Mouse (Mus musculus) stomach, embryonic 14.5 days (tissue): Measurements from ENCODE around the gene Epb41l2. TPM values are rescaled to one million over a fixed set of nuclear protein-coding genes. Genes with fewer than 3 reads are reported as not detected.

Source experiments
- ATAC-seq: fragments of 200-750 bp; cut with Nextera tagmentation; 2 replicates; pipeline ENCODE4 v1.8.0; 2017; ENCODE audit warnings: low read depth, moderate TSS enrichment; ENCODE audit not compliant: insufficient number of reproducible peaks, insufficient read depth, low FRiP score
- H3K27ac ChIP-seq: fragments of 300-500 bp; sonication (generic); 2 replicates; pipeline ENCODE4 v1.5.1; 2014; ENCODE audit warnings: mild to moderate bottlenecking, low read length, moderate library complexity, mixed read lengths
- H3K27me3 ChIP-seq: fragments of 300-500 bp; sonication (generic); 2 replicates; pipeline ENCODE4 v1.6.1; 2014; ENCODE audit warnings: low read length, control low read depth, mixed read lengths; ENCODE audit not compliant: control insufficient read depth, insufficient read depth
- H3K36me3 ChIP-seq: fragments of 300-500 bp; sonication (generic); 2 replicates; pipeline ENCODE4 v1.6.1; 2014; ENCODE audit warnings: mild to moderate bottlenecking, control low read depth, low read length, moderate library complexity, mixed read lengths; ENCODE audit not compliant: control insufficient read depth, insufficient read depth
- H3K4me1 ChIP-seq: fragments of 300-500 bp; sonication (generic); 2 replicates; pipeline ENCODE4 v1.6.1; 2014; ENCODE audit warnings: low read length, control low read depth, mixed read lengths; ENCODE audit not compliant: control insufficient read depth, insufficient read depth
- H3K4me2 ChIP-seq: fragments of 300-500 bp; sonication (generic); replicated peaks from 2 replicates; pipeline ENCODE4 v1.6.1; 2014; ENCODE audit warnings: low read depth, low read length, control low read depth
- H3K4me3 ChIP-seq: fragments of 300-500 bp; sonication (generic); 2 replicates; pipeline ENCODE4 v1.5.1; 2014; ENCODE audit warnings: low read depth, low read length, control low read depth
- H3K9ac ChIP-seq: fragments of 300-500 bp; sonication (generic); replicated peaks from 2 replicates; pipeline ENCODE4 v1.6.1; 2014; ENCODE audit warnings: low read depth, mild to moderate bottlenecking, control low read depth, low read length, moderate library complexity, mixed read lengths
- H3K9me3 ChIP-seq: fragments of 300-500 bp; sonication (generic); 2 replicates; pipeline ENCODE4 v1.6.1; 2016; ENCODE audit warnings: low read depth, low read length, control low read depth; ENCODE audit not compliant: control insufficient read depth
- WGBS: fragments of 180-500 bp; shearing (Covaris S2); extraction: QIAGEN DNeasy Blood & Tissue Kit; methylation state at CpG from one replicate; pipeline ENCODE4 v1.1.7; 2014; 5-methylcytosine and 5-hydroxymethylcytosine counted together
- polyA plus RNA-seq: library from polyadenylated mRNA; unstranded; fragments of >200 nt; fragmentation: Nextera tagmentation; extraction: Ambion mirVana; gene quantifications from 2 replicates; pipeline ENCODE4 v1.2.1, GENCODE M21; 2014

The Epb41l2 gene
- 65.3 and 70.8 TPM in 2 replicates for polyA plus RNA-seq

- under 1% methylated on average over 52 of the region's 55 CpGs for whole genome bisulfite sequencing
- Histone ChIP-seq H3K27me3 (no peaks in the 10 kb centered on the region), H3K9ac (peak within 1 kb of the TSS; percentile 43), H3K4me3 (peak within 1 kb of the TSS; percentile 81), H3K36me3 (no peaks in the 10 kb centered on the region), H3K9me3 (no peaks in the 10 kb centered on the region), H3K27ac (peak within 1 kb of the TSS; percentile 79), H3K4me2 (peak within 1 kb of the TSS; percentile 54), H3K4me1 (peaks cover 15% of the 10 kb centered on the region)
- ATAC-seq, result peak; percentile 93
These were observed at the start of gene Epb41l2 for GRCm38 (mm10) chr10:25359208-25359958. Epb41l2 (plus strand) TSS chr10:25359798.

GRCm38 (mm10) chr10:25309996-25310395, 49.6 kb upstream of the Epb41l2 start:
- Histone ChIP-seq H3K9me3 (no peaks in the 10 kb centered on the region), H3K4me2 (no peak overlapping the region), H3K27me3 (no peaks in the 10 kb centered on the region), H3K4me3 (no peak overlapping the region), H3K27ac (no peak overlapping the region), H3K9ac (no peak overlapping the region), H3K4me1 (no peaks in the 10 kb centered on the region), H3K36me3 (no peaks in the 10 kb centered on the region)
- WGBS, result 87% methylated on average over 5 of the region's 5 CpGs
- no peak for ATAC-seq

GRCm38 (mm10) chr10:25310736-25311135, 48.9 kb upstream of the Epb41l2 start:
- WGBS, result 78% methylated on average over 4 of the region's 4 CpGs
- H3K36me3 ChIP-seq, result no peaks in the 10 kb centered on the region
- no peaks in the 10 kb centered on the region for H3K27me3 ChIP-seq
- H3K9ac ChIP-seq, result no peak overlapping the region
- no peak overlapping the region for H3K4me3 ChIP-seq
- ATAC-seq, result no peak
- no peak overlapping the region for H3K4me2 ChIP-seq
- H3K27ac ChIP-seq, result no peak overlapping the region
- H3K9me3 ChIP-seq, result no peaks in the 10 kb centered on the region
- no peaks in the 10 kb centered on the region for H3K4me1 ChIP-seq

- H3K27me3 ChIP-seq, result no peaks in the 10 kb centered on the region
- H3K36me3 ChIP-seq, result no peaks in the 10 kb centered on the region
- no peak overlapping the region for H3K27ac ChIP-seq
- H3K9me3 ChIP-seq, result no peaks in the 10 kb centered on the region
- no peak overlapping the region for H3K9ac ChIP-seq
- no peak for ATAC-seq
- no peak overlapping the region for H3K4me3 ChIP-seq
- H3K4me1 ChIP-seq, result no peaks in the 10 kb centered on the region
- no peak overlapping the region for H3K4me2 ChIP-seq
- 56% methylated on average over 9 of the region's 9 CpGs for WGBS
These were observed 47.9 kb upstream of the Epb41l2 start for GRCm38 (mm10) chr10:25311554-25312212.

- H3K27ac ChIP-seq, result no peak overlapping the region
- peak overlapping the region; percentile 7; the same call in 1 of the 2 replicates for H3K4me2 ChIP-seq
- no peaks in the 10 kb centered on the region for H3K27me3 ChIP-seq
- no peak overlapping the region for H3K4me3 ChIP-seq
- no peak overlapping the region for H3K9ac ChIP-seq
- H3K4me1 ChIP-seq, result no peaks in the 10 kb centered on the region
- 21% methylated on average over 17 of the region's 17 CpGs for WGBS
- ATAC-seq, result no peak
- no peaks in the 10 kb centered on the region for H3K36me3 ChIP-seq
- H3K9me3 ChIP-seq, result no peaks in the 10 kb centered on the region
These were observed 45.6 kb upstream of the Epb41l2 start for GRCm38 (mm10) chr10:25313856-25314584.

GRCm38 (mm10) chr10:25317665-25318064, 41.9 kb upstream of the Epb41l2 start:
- no peak for ATAC-seq
- H3K27ac ChIP-seq, result no peak overlapping the region
- no peak overlapping the region for H3K4me3 ChIP-seq
- H3K9ac ChIP-seq, result no peak overlapping the region
- no peaks in the 10 kb centered on the region for H3K27me3 ChIP-seq
- H3K9me3 ChIP-seq, result no peaks in the 10 kb centered on the region
- H3K4me1 ChIP-seq, result no peaks in the 10 kb centered on the region
- no peaks in the 10 kb centered on the region for H3K36me3 ChIP-seq
- no peak overlapping the region for H3K4me2 ChIP-seq

GRCm38 (mm10) chr10:25318405-25318804, 41.2 kb upstream of the Epb41l2 start:
- Histone ChIP-seq H3K4me2 (no peak overlapping the region), H3K27me3 (no peaks in the 10 kb centered on the region), H3K4me3 (no peak overlapping the region), H3K9me3 (no peaks in the 10 kb centered on the region), H3K27ac (no peak overlapping the region), H3K36me3 (no peaks in the 10 kb centered on the region), H3K9ac (no peak overlapping the region), H3K4me1 (no peaks in the 10 kb centered on the region)
- no peak for ATAC-seq
- WGBS, result 73% methylated on average over 5 of the region's 5 CpGs

GRCm38 (mm10) chr10:25319531-25319930, 40.1 kb upstream of the Epb41l2 start:
- Histone ChIP-seq H3K4me2 (no peak overlapping the region), H3K27ac (no peak overlapping the region), H3K4me3 (no peak overlapping the region), H3K4me1 (no peaks in the 10 kb centered on the region), H3K36me3 (no peaks in the 10 kb centered on the region), H3K27me3 (no peaks in the 10 kb centered on the region), H3K9me3 (no peaks in the 10 kb centered on the region), H3K9ac (no peak overlapping the region)
- no peak for ATAC-seq
